In genomic region chrX:143518168-143518901, GRCm38 (mm10) we compare ENCODE assay signal across 8 mouse cellular contexts. TPM values are rescaled to one million over a fixed set of nuclear protein-coding genes. Genes with fewer than 3 reads are reported as not detected.
DNase-seq lines count a peak whose midpoint lies in the region; ATAC-seq and TF ChIP-seq lines count a peak whose summit lies in the region.

TSS of gene Pak3 (plus strand) at chrX:143518591.

- DNase-seq in lung, postnatal 0 days (ENCODE audit: low spot score) = no peak
- no peak for DNase-seq in lung, adult 18-20 months
- DNase-seq in cerebellum, postnatal 14 days = peak; percentile 37 to 46
- DNase-seq in frontal cortex, postnatal 25 days (ENCODE audit: low spot score in 2 of 2) = peak; percentile 8 to 16
- DNase-seq in left cerebral cortex, postnatal 10 days (ENCODE audit: extremely low spot score in 1 of 2, low spot score in 2 of 2) = peak; percentile 25 to 26
- no peak for DNase-seq in thymus, postnatal 4 days
- DNase-seq in T-cell, adult 2 months (ENCODE audit: low spot score) = no peak

- 0 out of 2 replicates have a peak within 1 kb of the TSS, but pooled peaks have one; percentile 3 for H3K4me3 ChIP-seq in lung, postnatal 0 days (ENCODE audit: low read depth, low read length)
- peak within 1 kb of the TSS; percentile 48 for H3K4me3 ChIP-seq in neural tube, embryonic 15.5 days (replicated peaks)

- peak within 1 kb of the TSS; percentile 28; the same call in 1 of the 2 replicates for H3K4me2 ChIP-seq in lung, postnatal 0 days (replicated peaks; ENCODE audit: low read depth, low read length)
- peak within 1 kb of the TSS; percentile 54 for H3K4me2 ChIP-seq in neural tube, embryonic 15.5 days

- no peaks in the 10 kb centered on the region for H3K27me3 ChIP-seq in lung, postnatal 0 days (replicated peaks; ENCODE audit: insufficient read depth, low read length)
- H3K27me3 ChIP-seq in neural tube, embryonic 15.5 days (replicated peaks) = no peaks in the 10 kb centered on the region

- H3K36me3 ChIP-seq in lung, postnatal 0 days (ENCODE audit: insufficient read depth, low read length) = no peaks in the 10 kb centered on the region
- H3K36me3 ChIP-seq in neural tube, embryonic 15.5 days = no peaks in the 10 kb centered on the region

- intact Hi-C loops in left cerebral cortex, postnatal 10 days (cut with DNase I) = loop anchor here (5.0 kb wide), 1 partner anchor 149 kb away; no protein-coding TSS in a partner anchor

- no peak within 1 kb of the TSS for H3K27ac ChIP-seq in lung, postnatal 0 days (ENCODE audit: low read length)
- peak within 1 kb of the TSS; percentile 89 for H3K27ac ChIP-seq in neural tube, embryonic 15.5 days (replicated peaks)

- no peaks in the 10 kb centered on the region for H3K9me3 ChIP-seq in lung, postnatal 0 days (ENCODE audit: low read length)
- no peaks in the 10 kb centered on the region for H3K9me3 ChIP-seq in neural tube, embryonic 15.5 days (replicated peaks)

- ATAC-seq in lung, postnatal 0 days = no peak
- peak; percentile 89 for ATAC-seq in neural tube, embryonic 15.5 days (ENCODE audit: low FRiP score)

- H3K4me1 ChIP-seq in lung, postnatal 0 days (ENCODE audit: insufficient read depth, low read depth, low read length) = no peaks in the 10 kb centered on the region
- no peaks in the 10 kb centered on the region for H3K4me1 ChIP-seq in neural tube, embryonic 15.5 days

- 15% methylated on average over 20 of the region's 23 CpGs for WGBS in lung, postnatal 0 days
- WGBS in neural tube, embryonic 15.5 days = 21% methylated on average over 23 of the region's 23 CpGs

- no peak for TF ChIP-seq EP300 in lung, postnatal 0 days (IDR thresholded peaks at IDR 0.05)

- no peak within 1 kb of the TSS for H3K9ac ChIP-seq in lung, postnatal 0 days (replicated peaks; ENCODE audit: low read depth)
- peak within 1 kb of the TSS; percentile 54 for H3K9ac ChIP-seq in neural tube, embryonic 15.5 days (replicated peaks)

- no peak for TF ChIP-seq CTCF in lung, postnatal 0 days (IDR thresholded peaks at IDR 0.05)

RNA-seq across cellular contexts. Expression of gene Pak3, which starts in this region (rescaled TPM):
- polyA plus RNA-seq in lung, postnatal 0 days (2015; fragmentation: Nextera tagmentation; extraction: Ambion mirVana) = 1.1 and 1.3 TPM in 2 replicates
- total RNA-seq in left cerebral cortex, postnatal 10 days (2021) = 100 to 1,000 TPM; 164 to 180 TPM
- polyA plus RNA-seq in neural tube, embryonic 15.5 days (2015; fragmentation: Nextera tagmentation; extraction: Ambion mirVana) = 222 and 249 TPM in 2 replicates

Comparison
In these comparisons a context has a peak if more than half of its experiments do, and no peak if none do; other contexts are left out.
1. RNA of gene Pak3 (polyA plus RNA-seq): 222 to 249 TPM in neural tube, embryonic 15.5 days; 1.1 to 1.3 TPM in lung, postnatal 0 days; every median in the first group is over 10 times any median in the second.
2. DNase-seq: peak in cerebellum, postnatal 14 days (2 of 2), frontal cortex, postnatal 25 days (2 of 2) and left cerebral cortex, postnatal 10 days (2 of 2); none in lung, postnatal 0 days (single experiment), lung, adult 18-20 months (0 of 2), thymus, postnatal 4 days (single experiment) and T-cell, adult 2 months (single experiment).